Mouse (Mus musculus): Measurements from ENCODE around the gene Cap1. TPM values are rescaled to one million over a fixed set of nuclear protein-coding genes. Genes with fewer than 3 reads are reported as not detected.

The Cap1 gene
- polyA plus RNA-seq, 1 experiment, result 192 TPM

GRCm38 (mm10) chr4:122923392-122924344, 37.8 kb upstream of the Cap1 start:
- Histone ChIP-seq H3K27ac (ENCODE audit: control insufficient read depth, insufficient read depth, low read length) (no peak overlapping the region), H3K4me1 (replicated peaks; ENCODE audit: control insufficient read depth, insufficient read depth, low read length) (peaks cover 18% of the 10 kb centered on the region), H3K36me3 (ENCODE audit: control insufficient read depth, insufficient read depth, low read length) (no peaks in the 10 kb centered on the region), H3K4me3 (ENCODE audit: control insufficient read depth, insufficient read depth, low read length) (no peak overlapping the region), H3K27me3 (ENCODE audit: control insufficient read depth, insufficient read depth, low read length) (no peaks in the 10 kb centered on the region)
- TF ChIP-seq CTCF (IDR thresholded peaks at IDR 0.05; ENCODE audit: borderline replicate concordance, control insufficient read depth, extremely low read depth, insufficient read depth, low read length, poor library complexity) (no peak), POLR2A (IDR thresholded peaks at IDR 0.05; ENCODE audit: control insufficient read depth, extremely low read depth, insufficient read depth, low read length, poor library complexity) (no peak)
- no peak for DNase-seq
- 66% methylated on average over 15 of the region's 15 CpGs for WGBS

GRCm38 (mm10) chr4:122922841-122923240, 37.0 kb upstream of the Cap1 start:
- Histone ChIP-seq H3K4me1 (replicated peaks; ENCODE audit: control insufficient read depth, insufficient read depth, low read length) (peaks cover 18% of the 10 kb centered on the region), H3K36me3 (ENCODE audit: control insufficient read depth, insufficient read depth, low read length) (no peaks in the 10 kb centered on the region), H3K27me3 (ENCODE audit: control insufficient read depth, insufficient read depth, low read length) (no peaks in the 10 kb centered on the region), H3K27ac (ENCODE audit: control insufficient read depth, insufficient read depth, low read length) (no peak overlapping the region), H3K4me3 (ENCODE audit: control insufficient read depth, insufficient read depth, low read length) (no peak overlapping the region)
- DNase-seq, result no peak
- TF ChIP-seq POLR2A (IDR thresholded peaks at IDR 0.05; ENCODE audit: control insufficient read depth, extremely low read depth, insufficient read depth, low read length, poor library complexity) (no peak), CTCF (IDR thresholded peaks at IDR 0.05; ENCODE audit: borderline replicate concordance, control insufficient read depth, extremely low read depth, insufficient read depth, low read length, poor library complexity) (no peak)
- 2% methylated on average over 1 of the region's 1 CpGs for WGBS

- 97% methylated on average over 4 of the region's 4 CpGs for WGBS
- DNase-seq, result no peak
Observed at GRCm38 (mm10) chr4:122915985-122916384, 30.1 kb upstream of the Cap1 start.

GRCm38 (mm10) chr4:122914186-122914585, 28.3 kb upstream of the Cap1 start:
- no peak overlapping the region for H3K27ac ChIP-seq (ENCODE audit: control insufficient read depth, insufficient read depth, low read length)
- no peak for TF ChIP-seq POLR2A (IDR thresholded peaks at IDR 0.05; ENCODE audit: control insufficient read depth, extremely low read depth, insufficient read depth, low read length, poor library complexity)
- no peak for TF ChIP-seq CTCF (IDR thresholded peaks at IDR 0.05; ENCODE audit: borderline replicate concordance, control insufficient read depth, extremely low read depth, insufficient read depth, low read length, poor library complexity)

More at GRCm38 (mm10) chr4:122915985-122916384, 30.1 kb upstream of the Cap1 start:
- TF ChIP-seq CTCF (IDR thresholded peaks at IDR 0.05; ENCODE audit: borderline replicate concordance, control insufficient read depth, extremely low read depth, insufficient read depth, low read length, poor library complexity), result no peak
- TF ChIP-seq POLR2A (IDR thresholded peaks at IDR 0.05; ENCODE audit: control insufficient read depth, extremely low read depth, insufficient read depth, low read length, poor library complexity), result no peak
- Histone ChIP-seq H3K4me3 (ENCODE audit: control insufficient read depth, insufficient read depth, low read length) (no peak overlapping the region), H3K27ac (ENCODE audit: control insufficient read depth, insufficient read depth, low read length) (no peak overlapping the region), H3K27me3 (ENCODE audit: control insufficient read depth, insufficient read depth, low read length) (no peaks in the 10 kb centered on the region), H3K36me3 (ENCODE audit: control insufficient read depth, insufficient read depth, low read length) (no peaks in the 10 kb centered on the region), H3K4me1 (replicated peaks; ENCODE audit: control insufficient read depth, insufficient read depth, low read length) (no peaks in the 10 kb centered on the region)

GRCm38 (mm10) chr4:122912613-122913012, 26.8 kb upstream of the Cap1 start:
- no peaks in the 10 kb centered on the region for H3K4me1 ChIP-seq (replicated peaks; ENCODE audit: control insufficient read depth, insufficient read depth, low read length)
- H3K36me3 ChIP-seq (ENCODE audit: control insufficient read depth, insufficient read depth, low read length), result no peaks in the 10 kb centered on the region
- 87% methylated on average over 5 of the region's 5 CpGs for WGBS
- no peak for TF ChIP-seq POLR2A (IDR thresholded peaks at IDR 0.05; ENCODE audit: control insufficient read depth, extremely low read depth, insufficient read depth, low read length, poor library complexity)
- no peak overlapping the region for H3K27ac ChIP-seq (ENCODE audit: control insufficient read depth, insufficient read depth, low read length)
- no peak overlapping the region for H3K4me3 ChIP-seq (ENCODE audit: control insufficient read depth, insufficient read depth, low read length)
- no peaks in the 10 kb centered on the region for H3K27me3 ChIP-seq (ENCODE audit: control insufficient read depth, insufficient read depth, low read length)
- DNase-seq, result peak; percentile 22

More at GRCm38 (mm10) chr4:122914186-122914585, 28.3 kb upstream of the Cap1 start:
- 90% methylated on average over 7 of the region's 7 CpGs for WGBS
- no peak for DNase-seq
- no peak overlapping the region for H3K4me3 ChIP-seq (ENCODE audit: control insufficient read depth, insufficient read depth, low read length)
- H3K27me3 ChIP-seq (ENCODE audit: control insufficient read depth, insufficient read depth, low read length), result no peaks in the 10 kb centered on the region
- no peaks in the 10 kb centered on the region for H3K4me1 ChIP-seq (replicated peaks; ENCODE audit: control insufficient read depth, insufficient read depth, low read length)
- H3K36me3 ChIP-seq (ENCODE audit: control insufficient read depth, insufficient read depth, low read length), result no peaks in the 10 kb centered on the region

GRCm38 (mm10) chr4:122910577-122910976, 24.7 kb upstream of the Cap1 start:
- Histone ChIP-seq H3K27me3 (ENCODE audit: control insufficient read depth, insufficient read depth, low read length) (no peaks in the 10 kb centered on the region), H3K4me1 (replicated peaks; ENCODE audit: control insufficient read depth, insufficient read depth, low read length) (no peaks in the 10 kb centered on the region), H3K36me3 (ENCODE audit: control insufficient read depth, insufficient read depth, low read length) (no peaks in the 10 kb centered on the region), H3K4me3 (ENCODE audit: control insufficient read depth, insufficient read depth, low read length) (no peak overlapping the region), H3K27ac (ENCODE audit: control insufficient read depth, insufficient read depth, low read length) (no peak overlapping the region)
- 63% methylated on average over 6 of the region's 6 CpGs for WGBS
- DNase-seq, result peak; percentile 49
- TF ChIP-seq POLR2A (IDR thresholded peaks at IDR 0.05; ENCODE audit: control insufficient read depth, extremely low read depth, insufficient read depth, low read length, poor library complexity), result no peak
- TF ChIP-seq CTCF (IDR thresholded peaks at IDR 0.05; ENCODE audit: borderline replicate concordance, control insufficient read depth, extremely low read depth, insufficient read depth, low read length, poor library complexity), result no peak; the same call in 1 of the 2 replicates

Measured in thymus, adult 2 months (tissue).